Mouse (Mus musculus): ENCODE measurements around the gene Olfr640.

DNA sequence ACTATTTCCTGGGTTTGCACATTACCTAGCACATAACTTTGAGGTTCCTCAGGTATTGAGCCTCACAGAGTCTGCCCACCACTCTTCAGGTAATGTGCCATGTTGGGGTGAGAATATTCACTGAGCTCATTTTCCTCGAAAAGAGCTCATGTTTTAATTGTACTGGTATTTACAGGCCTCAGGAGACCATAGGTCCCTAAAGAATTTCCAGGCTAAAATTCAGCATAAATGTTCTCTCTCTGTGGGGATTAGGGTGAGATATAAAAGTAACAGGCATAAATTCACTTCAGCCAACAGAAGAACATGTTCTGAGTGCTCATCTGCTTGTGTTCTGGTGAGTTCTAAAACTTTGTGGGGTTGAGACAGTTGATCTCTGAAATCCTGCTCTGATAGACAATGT, 9.8 kb upstream of the Olfr640 start, which contains the start of gene Olfr641:
- TF ChIP-seq CTCF (IDR thresholded peaks at IDR 0.05; ENCODE audit: low read depth, low read length) (no peak), POLR2A (IDR thresholded peaks at IDR 0.05; ENCODE audit: extremely low read depth, insufficient read depth, low read length) (no peak)
